Mouse (Mus musculus) adrenal gland (tissue): ENCODE measurements at regions not wholly inside any gene's neighbourhood (a gene's known extent, or its start where the extent isn't known, plus 50 kb on each side); places are given as distances from the start of the nearest gene placed in this dataset.
"Not testable (repeated sequence)": the region's sequence is repeated elsewhere in the genome, so short reads cannot be mapped to it uniquely, and the experiment has no call there.

Source experiments
- intact Hi-C: fragments of 180-260 bp; cut with DNase I; formaldehyde crosslinking; loops from one replicate; pipeline ENCODE4 v1.15.1; 2025

DNA sequence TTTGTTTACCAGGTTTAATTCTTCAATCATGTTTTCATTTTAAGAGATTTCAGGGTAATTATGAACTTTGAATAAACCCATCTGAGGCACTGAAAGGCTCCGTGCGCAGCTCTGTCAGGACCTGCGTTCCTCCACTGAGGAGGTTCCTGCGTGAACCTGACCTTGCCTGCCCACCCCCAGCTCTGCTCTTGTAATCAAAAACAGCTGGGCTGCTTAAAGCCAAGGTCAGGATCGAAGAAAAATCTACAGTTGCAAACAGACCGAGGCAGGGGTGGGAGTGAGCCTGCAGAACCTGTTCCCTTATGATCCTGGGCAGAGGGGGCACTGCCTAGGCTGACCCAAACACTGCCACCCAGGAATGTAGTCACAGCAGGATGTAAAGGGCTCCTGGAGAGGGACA, 134.8 kb upstream of the Bcor start:
- intact Hi-C loops, result no loop called here

DNA sequence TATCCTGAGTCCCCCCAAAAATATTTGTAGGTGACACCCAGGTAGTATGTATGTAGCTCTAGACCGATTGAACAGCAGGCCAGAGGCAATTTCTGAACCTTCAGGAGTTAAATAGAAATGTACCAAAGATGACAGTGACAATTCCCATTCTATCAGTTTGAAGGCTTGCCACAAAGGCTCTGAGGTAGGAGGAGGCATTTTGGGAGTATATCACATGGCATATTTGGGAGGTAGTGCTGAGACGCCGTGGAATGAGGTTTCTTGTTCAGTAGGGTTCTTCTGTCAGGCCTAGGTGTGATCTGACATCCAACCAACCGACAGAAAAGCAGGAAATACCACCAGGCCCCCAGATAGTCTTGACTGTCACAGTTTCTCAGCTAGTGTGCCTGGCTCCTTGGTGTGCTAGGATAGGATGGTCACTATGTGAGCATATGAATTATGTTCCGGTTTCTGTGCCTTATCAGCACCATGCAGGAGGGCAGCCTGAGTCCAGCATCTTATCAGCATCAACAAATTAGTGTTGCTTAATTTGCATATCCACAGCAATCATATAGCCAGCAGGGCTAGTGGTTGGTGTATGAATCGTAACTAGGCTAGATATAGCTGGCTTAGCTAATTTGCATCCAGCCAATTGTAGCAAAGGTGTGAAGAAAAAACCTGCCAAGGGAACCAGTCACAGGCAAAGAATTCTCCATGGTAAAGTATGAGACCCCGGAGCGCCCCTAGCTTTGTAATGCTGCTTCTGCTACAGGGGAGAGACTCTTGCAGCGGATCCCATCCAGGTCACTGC, 136.3 kb upstream of the Bcor start:
- intact Hi-C loops, result no loop called here

DNA sequence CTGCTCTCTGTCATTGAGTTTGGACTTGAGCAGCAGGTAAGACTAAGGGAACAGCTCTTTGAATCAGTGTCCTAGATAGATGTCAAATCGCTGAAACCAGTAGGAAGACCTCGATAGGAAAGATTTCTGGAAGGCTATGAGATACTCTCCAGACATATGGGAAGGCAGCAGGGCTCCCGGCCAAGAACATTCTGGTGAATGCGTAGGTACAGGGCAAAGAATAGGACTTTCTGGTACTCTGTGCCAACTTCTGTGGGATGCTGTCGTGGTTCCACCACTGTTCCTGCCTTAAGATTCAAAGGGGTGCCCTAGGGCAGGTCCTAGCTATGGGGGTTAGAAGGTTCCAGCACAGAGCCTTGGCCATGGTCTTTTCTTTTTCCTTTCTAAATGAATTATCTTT, 138.5 kb upstream of the Bcor start:
- intact Hi-C loops, result no loop called here

DNA sequence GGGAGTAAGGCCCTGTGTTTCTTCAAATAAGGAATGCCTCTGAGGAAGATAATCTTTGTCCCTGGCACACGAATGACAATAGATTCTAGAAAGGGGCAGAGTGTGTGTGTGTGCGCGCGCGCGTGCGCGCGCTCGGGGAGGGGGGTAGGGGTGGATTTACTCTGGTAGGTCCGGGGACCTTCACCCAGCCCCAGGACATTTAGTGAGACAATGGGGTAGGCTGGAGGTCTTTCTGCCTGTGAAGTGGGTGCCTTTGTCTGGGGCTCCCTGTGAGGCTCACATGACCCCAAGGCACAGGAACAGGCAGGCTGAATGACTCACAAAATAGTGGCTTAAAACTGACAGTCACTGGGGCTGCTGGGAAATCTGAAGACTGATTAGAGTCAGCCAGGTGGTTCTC, 139.1 kb upstream of the Bcor start:
- intact Hi-C loops, result no loop called here

DNA sequence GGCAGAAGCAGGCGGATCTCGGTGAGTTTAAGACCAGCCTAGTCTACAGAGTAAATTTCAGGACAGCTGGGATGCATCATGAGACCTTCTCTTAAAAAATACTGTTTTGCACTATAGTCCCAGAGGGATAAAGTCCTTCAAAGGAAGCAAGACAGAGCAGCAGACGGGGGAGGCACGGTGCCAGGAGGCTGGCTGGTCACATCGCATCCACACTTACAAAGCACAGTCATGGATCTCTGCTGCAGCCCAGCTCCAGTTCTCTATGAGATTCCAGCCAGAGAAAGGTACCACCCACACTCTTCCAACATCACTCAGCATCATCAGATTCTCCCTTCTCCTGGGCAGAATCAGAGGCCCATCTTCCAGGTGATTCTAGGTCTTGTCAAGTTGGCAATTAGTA, 144.5 kb upstream of the Bcor start:
- intact Hi-C loops, result no loop called here

DNA sequence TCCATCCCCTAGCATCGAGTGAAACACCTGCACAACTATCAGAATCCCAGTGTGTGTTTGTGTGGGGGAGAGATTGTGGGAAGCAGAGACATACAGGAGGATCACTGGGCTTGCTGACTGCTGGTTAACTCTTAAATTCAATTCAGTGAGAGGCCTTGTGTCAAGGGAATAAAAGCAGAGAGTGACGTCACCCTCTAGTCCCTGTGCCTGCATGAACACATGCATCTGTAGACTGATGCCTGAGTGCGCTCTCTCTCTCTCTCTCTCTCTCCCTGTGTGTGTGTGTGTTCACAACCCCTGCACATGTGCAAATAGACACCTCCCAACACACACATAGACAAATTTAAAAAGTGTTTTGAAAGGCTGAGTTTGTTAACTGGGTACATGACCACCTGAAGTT, 146.8 kb upstream of the Bcor start:
- intact Hi-C loops, result no loop called here

DNA sequence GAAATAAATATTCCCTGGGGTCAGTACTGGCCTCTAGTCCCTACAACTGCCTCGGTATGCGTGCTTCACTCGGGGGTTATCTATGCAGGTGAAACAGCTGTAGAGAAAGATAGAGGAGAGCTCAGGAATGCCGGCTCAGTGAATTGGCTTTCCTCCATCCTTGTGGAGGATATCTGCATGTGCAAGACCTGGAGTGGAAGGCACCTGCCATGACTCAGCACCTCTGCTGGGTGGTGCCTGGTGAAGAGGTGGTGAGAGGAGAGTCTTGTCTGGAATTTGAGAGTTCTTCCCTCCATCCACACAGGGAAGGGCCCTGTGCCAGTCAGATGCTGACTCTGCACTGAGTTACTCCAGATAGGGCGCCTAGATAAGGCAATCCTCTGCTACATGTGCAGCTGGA, 152.4 kb upstream of the Bcor start:
- intact Hi-C loops, result no loop called here

DNA sequence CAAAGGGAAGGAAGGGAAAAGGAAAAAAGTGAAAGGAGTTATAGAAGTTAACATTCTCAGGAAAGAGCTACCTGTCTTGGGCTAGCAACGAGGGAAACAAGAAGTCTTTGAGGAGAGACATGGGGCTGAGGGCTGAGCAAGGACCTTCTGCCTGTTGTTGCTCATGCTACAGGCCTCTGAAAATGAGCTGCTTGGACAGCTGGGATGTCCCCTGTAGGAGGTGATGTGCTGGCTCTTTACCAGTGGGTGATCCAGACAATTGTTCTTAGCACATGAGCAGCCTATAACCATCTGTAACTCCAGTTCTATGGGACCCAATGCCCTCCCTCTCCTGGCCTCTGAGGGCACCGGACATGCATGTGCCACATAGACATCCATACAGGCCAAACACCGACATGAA, 155.5 kb upstream of the Bcor start:
- intact Hi-C loops, result no loop called here

DNA sequence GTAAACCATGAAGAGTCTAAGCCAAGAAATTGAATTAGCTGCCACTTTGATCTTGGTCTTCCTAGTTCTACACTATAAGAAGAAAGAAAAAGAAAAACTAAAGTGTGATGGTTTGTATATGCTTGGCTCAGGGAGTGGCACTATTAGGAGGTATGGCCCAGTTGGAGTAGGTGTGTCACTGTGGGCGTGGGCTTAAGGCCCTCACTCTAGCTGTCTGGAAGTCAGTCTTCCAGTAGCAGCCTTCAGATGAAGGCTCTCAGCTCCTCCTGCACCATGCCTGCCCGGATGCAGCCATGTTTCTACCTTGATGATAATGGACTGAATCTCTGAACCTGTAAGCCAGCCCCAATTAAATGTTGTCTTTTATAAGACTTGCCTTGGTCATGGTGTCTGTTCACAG, 157.3 kb upstream of the Bcor start:
- intact Hi-C loops, result not testable (repeated sequence)

DNA sequence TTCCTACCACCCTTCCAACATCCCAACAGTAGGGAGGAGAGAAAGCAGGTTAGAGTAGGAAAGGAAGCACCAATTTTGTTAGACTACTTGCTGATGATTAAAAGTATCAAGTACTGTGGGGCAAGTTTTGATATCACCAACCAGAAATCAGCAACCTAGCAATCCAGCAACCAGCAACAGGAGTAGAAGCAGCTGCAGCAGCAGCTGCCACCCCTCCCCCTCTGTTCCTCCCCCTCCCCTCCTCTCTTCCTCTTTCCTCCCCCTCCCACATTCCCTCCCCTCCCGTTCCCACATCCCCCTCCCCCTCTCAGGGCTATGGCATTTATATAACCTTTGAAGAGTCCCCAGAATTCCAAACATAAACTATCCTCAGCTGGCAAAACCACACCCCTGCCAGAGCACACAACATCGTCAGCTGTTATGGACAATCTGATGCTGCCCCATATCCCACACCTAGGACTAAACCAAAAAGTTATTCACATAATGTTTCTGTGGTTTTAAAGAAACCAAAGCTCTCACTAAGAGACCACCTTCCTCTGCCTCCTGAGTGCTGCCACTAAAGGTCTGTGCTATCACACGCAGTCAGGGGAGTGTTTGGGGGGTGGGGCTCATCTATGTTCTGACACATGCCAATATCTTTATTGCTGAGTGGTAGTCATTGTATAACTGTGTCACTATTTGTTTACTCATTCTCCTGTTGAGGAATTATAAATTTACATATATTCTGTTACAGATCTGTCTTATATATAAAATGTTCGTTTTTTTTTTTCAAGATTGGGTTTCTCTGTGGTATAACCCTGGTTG, 158.9 kb upstream of the Bcor start:
- intact Hi-C loops, result no loop called here

DNA sequence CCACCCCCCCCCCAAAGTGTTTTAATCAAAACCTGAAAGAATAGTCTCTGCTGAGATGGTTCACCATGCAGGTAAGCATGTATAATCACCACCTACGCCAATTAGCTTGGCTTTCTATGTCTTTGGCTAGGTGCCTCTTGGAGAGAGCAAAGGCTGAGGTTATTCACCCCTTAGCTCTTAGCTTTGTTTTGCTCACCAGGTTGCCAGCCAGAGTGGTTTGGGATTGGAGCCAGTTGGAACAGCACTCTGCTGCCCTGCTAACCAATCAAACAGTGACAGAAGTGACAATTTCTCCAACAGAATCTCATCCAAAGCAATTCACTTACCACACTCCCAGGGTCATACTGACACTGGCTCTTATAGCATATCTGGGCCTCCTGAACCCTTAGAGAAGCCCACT, 162.3 kb upstream of the Bcor start:
- intact Hi-C loops, result no loop called here

DNA sequence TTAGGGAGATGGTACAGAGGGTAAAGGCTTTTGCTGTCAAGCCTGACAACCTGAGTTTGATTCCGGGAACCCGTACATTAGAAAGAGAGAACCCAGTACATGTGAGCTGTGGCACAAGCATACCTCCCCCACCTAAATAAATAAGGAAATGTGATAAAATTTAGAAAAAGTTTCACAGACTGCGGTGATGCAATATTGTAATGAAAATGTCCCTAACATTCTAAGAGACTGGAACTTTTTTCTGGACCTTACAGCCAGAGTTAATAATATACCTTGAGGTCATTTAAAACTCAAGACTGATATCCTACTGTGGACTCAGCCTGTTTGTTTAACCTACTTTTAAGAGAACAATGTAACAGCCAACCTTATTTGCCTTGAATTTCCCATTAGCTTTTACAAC, 163.1 kb upstream of the Bcor start:
- intact Hi-C loops, result no loop called here

DNA sequence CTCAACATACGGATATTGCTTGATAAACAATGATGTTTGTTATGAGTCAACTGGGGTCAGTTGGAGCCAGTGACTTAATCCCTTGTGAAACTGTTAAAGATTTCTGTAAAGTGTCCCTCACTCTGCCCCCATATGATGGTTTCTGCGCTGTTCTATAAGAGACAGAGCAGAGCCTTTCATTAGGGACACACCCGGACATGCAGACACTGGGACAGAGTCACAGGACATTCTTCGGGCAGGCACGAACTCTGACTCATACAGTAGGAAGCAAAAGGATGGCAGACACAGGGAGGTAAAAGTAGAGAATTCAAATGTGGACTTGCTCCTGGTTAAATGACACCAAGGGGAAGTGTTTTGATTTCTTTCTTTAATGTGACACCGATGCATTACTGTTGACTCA, 163.7 kb upstream of the Bcor start:
- intact Hi-C loops, result no loop called here

DNA sequence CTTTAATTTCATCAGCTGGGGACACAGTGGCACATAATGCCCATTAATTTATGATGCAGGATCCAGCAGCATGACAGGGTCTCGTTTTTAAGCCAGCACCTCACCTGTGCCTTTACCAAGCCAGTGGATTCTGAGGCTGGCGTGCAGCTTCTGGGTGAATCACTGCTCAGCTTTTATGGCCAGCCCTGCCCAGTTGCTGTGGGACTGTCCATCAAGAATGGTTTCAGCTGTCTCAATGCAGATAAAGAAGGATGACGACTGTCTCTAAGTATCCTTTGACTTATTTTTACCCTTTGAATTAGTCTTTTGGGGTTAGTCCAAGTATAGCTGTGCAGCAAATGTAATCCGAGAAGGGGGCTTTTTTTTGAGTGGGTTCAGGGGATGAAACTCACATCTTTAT, 167.3 kb upstream of the Bcor start:
- intact Hi-C loops, result no loop called here

DNA sequence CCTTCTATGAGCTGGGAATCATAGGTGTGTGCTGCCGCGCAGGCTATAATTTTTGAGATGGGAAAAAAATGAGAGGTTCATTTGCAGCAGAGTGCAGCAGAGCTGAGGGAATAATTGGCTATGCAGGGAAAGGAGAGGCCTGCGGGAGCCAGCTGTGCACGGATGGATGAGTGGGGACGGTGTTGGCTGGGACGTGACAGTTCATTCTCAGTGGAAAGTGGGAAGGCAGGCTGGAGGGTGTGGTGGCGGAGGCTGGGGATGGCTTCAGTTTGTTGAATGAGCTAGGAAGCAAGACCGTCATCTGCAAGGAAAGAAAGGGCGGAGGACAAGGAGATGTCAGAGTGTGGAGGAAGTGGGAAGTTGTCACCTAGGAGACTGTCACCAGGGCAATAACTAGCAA, 180.4 kb upstream of the Bcor start:
- intact Hi-C loops, result no loop called here

DNA sequence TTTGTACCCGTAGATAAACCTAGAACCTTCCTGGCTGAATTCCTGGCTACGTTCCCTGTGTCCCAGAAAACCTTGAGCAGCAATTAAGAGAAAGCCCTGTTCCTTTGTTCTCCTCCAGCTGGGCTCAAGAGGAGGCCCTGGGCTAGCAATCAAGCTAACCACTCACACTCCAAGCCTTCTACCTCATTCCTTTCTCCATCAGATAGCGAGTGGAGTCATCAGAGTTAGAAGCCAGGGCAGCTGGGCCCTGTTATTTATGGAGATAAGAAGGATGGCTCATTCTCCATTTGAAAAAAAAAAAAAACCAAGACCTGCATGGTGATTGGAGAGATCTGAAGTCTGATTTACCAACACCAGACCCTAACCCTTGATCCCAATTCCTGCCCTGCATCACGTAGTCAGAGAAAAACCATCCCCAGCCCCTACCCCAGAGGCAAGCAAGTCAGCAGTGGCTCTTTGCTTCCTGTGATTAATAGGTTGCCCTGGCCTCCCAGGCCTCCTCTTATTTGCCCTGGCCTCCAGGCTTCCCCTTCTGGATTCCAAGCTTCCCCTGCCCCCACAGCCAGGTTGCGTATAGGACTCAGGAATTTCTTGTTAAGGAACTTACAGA, 181.3 kb upstream of the Bcor start:
- intact Hi-C loops, result no loop called here

DNA sequence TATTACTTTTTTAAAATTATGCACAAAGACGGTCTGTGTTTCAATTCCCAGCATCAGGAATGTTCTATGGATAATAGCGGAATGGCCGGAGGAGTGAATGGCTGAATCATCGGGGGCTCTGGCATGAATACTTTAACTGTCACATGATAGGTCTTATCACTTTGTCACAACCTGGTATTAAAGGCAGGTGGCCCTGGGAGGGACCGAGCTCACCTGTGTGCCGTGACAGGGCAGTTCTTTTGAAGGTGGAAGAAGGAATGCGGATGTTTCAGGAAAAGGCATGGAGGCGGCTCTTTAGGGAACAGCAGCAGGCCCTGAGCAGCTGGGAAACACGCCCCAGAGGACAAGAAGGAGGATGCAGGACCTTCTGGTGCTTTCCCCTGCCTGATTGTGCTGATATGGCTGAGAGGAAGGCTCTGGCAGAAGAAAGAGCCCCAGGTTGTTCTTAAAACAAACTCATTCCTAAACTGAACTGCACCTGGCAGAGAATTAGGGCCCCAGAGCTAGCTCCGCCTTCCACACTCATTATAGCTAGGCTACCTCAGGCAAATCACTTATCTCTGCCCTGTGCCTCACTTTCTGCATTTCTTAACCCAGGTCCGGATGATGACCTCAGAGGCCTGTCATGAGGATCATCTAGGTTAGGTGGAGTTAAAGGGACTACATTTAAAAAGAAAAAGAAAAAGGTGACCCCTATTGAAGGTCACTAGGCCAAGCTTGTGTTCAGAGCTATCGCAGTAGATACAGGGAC, 184.8 kb upstream of the Bcor start:
- intact Hi-C loops, result no loop called here

DNA sequence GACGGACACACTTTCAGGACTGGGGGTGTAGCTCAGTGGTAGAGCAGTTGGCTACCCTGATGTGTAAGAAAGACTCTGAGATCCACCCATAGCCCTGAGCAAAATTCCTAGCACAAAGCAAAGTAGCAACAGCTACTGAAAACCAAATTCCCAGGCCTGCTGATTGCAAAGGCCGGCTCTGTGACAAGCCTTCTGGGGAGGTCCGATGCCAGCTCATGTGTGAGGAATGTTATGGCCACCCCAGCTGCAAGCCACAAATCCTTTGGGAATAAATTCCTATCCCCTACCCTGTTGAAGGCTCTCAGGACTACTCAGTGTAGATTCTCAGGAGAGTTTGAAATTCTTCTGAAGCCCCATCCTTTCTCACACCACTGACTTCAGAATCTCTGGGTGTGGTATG, 186.7 kb upstream of the Bcor start:
- intact Hi-C loops, result no loop called here

DNA sequence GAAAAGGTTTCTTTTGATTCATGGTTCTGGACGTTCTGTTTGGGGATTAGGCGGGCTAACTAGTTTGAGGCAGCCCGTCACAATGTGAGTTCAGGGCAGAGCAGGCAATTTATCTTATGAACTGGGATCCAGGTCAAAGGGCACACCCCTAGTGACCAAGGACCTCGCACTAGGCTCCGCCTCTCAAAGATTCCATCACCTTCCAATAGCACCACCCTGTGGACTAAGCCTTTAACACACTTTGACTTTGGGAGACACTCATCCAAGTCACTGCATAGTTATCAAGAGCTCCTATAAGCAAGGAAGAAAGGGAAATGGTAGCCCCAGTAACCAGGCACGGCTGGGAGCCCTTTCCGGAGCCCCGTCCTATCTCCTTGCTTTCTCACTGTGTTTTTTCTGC, 188.0 kb upstream of the Bcor start:
- intact Hi-C loops, result no loop called here

DNA sequence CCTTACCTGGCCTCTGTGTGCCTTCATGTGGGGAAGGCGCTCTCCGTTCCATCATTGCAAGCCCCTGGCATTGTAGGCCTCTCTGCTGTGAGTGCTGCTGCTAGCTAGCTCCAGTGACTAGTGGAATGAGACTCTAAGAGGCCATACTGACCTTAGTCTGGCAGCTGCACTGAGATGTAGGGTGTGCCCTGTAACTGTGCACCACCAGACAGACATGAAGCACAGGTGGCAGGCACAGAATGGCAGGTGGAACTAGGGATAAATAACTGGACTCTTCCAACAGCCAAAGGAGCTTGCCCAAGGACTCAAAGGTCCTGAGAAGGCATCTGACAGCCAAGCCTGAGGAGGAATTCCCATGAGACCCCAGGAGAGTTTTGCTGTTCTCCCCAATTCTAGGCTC, 194.7 kb upstream of the Bcor start:
- intact Hi-C loops, result no loop called here

DNA sequence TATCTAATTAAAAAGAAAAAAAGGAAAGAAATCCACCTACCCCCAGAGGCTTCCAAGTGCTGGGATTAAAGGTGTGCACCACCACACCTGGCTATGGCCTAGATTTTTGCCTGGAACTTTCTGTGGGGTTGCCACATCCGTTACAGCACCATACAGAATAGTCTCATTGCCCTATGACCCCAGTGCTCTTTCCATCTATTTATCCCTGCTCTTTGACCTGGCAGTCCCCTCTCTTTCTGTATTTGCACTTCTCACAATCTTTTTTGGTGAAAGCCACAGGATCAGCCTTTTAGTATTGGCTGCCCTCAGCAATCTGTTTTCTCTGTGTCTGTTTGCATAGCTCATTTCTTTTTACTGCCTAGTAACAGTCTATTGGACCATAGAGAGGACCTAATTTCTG, 197.9 kb upstream of the Bcor start:
- intact Hi-C loops, result no loop called here
